21 mouse cellular contexts compared by ENCODE assay signal in the genomic region with DNA sequence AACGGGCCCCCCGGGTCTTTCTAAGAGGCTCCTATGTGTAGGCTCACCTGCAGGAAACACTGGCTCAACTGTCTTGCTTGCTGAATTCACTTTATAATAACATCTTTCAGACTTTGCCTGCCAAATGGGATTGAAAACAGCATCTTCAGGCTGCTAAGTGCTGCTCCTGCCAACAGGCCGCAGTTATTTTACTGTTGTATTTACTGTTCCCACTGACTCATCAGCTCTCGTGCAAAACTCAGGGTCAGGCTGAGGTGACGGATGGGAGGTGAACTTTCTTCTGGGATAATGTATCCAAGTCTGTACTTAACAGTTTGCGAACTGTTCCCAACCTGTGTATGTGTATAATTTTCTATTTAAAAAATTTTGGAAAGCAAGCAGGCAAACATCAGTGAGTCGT. TPM values are rescaled to one million over a fixed set of nuclear protein-coding genes. Genes with fewer than 3 reads are reported as not detected.
DNase-seq lines count a peak whose midpoint lies in the region; ATAC-seq lines count a peak whose summit lies in the region.
"Had no signal": no experiment of that assay in that cellular context is flagged by ENCODE, and none has a peak within 500 bp of the region (broad histone marks: within the 10 kb centered on the region; RNA-seq: fewer than 3 reads in every experiment).

No protein-coding gene starts in this region.

- intact Hi-C loops in heart, postnatal 36 days (cut with DNase I), result no loop called here

- no peak for ATAC-seq in megakaryocyte-erythroid progenitor cell, adult 5-6 weeks (replicated peaks; ENCODE audit: low FRiP score, low TSS enrichment, poor library complexity, severe bottlenecking)
- ATAC-seq: forebrain, embryonic 16.5 days; hindbrain, embryonic 16.5 days had no signal

- peak; percentile 49 for DNase-seq in heart, adult 11 months
- no peak for DNase-seq in heart, postnatal 36 days
- peak; percentile 40 to 68 for DNase-seq in urinary bladder, adult 18-20 months (ENCODE audit: low spot score in 2 of 2)
- DNase-seq in urinary bladder, adult 2 months (ENCODE audit: low spot score), result no peak
- DNase-seq in brain, adult 2 months (ENCODE audit: low read depth, low spot score), result peak; percentile 34
- peak; percentile 25 for DNase-seq in urinary bladder, postnatal 25 days (ENCODE audit: low spot score)
- DNase-seq in kidney, adult 9 months, result no peak
- DNase-seq: cerebellum, adult 11-12 months; heart, adult 2 months; kidney, adult 18-20 months; lung, adult 2 months had no signal

RNA-seq across cellular contexts. Expression of a gene that starts 48.9 kb away (rescaled TPM):
- 10 to 100 TPM; 61.7 to 64.6 TPM for total RNA-seq in heart, postnatal 36 days (2021)
- polyA plus RNA-seq in urinary bladder, adult 2 months (2012; rRNA removed), result 89.9 and 92.4 TPM in 2 replicates
- 77.4 and 77.7 TPM in 2 replicates for total RNA-seq in megakaryocyte-erythroid progenitor cell, adult 5-6 weeks (2014; fragmentation: Nextera tagmentation)
- total RNA-seq in megakaryocyte-erythroid progenitor cell, adult 5-6 weeks (2017), result 79.5 and 97.8 TPM in 2 replicates

RNA-seq across cellular contexts. Expression of a gene that starts 52.8 kb away (rescaled TPM):
- total RNA-seq in heart, postnatal 36 days (2021), result 1 to 10 TPM in 1 of 2 experiments, under 1 TPM in 1; 0.89 to 1.6 TPM
- polyA plus RNA-seq in urinary bladder, adult 2 months (2012; rRNA removed), result 0.03 and 0.06 TPM in 2 replicates
- total RNA-seq in megakaryocyte-erythroid progenitor cell, adult 5-6 weeks (2014; fragmentation: Nextera tagmentation), result 0.74 and 2.5 TPM in 2 replicates
- total RNA-seq in megakaryocyte-erythroid progenitor cell, adult 5-6 weeks (2017), result 1.6 TPM in 1 of 2 replicates, not detected in the other
- total RNA-seq: common myeloid progenitor, adult 5-6 weeks had no signal
- polyA plus RNA-seq: forebrain, embryonic 16.5 days; heart, adult 2 months; hindbrain, embryonic 16.5 days; limb, embryonic 12.5 days; lung, adult 2 months; small intestine, adult 2 months; testis, adult 2 months had no signal

RNA-seq across cellular contexts. Expression of a gene that starts 53.3 kb away (rescaled TPM):
- total RNA-seq in heart, postnatal 36 days (2021), result 10 to 100 TPM; 36.0 to 39.9 TPM
- 80.4 and 84.2 TPM in 2 replicates for polyA plus RNA-seq in urinary bladder, adult 2 months (2012; rRNA removed)
- 44.5 and 62.2 TPM in 2 replicates for total RNA-seq in megakaryocyte-erythroid progenitor cell, adult 5-6 weeks (2014; fragmentation: Nextera tagmentation)
- total RNA-seq in megakaryocyte-erythroid progenitor cell, adult 5-6 weeks (2017), result 41.3 and 53.0 TPM in 2 replicates

RNA-seq across cellular contexts. Expression of a gene that starts 57.2 kb away (rescaled TPM):
- total RNA-seq in heart, postnatal 36 days (2021), result 10 to 100 TPM; 61.8 to 62.8 TPM
- polyA plus RNA-seq in urinary bladder, adult 2 months (2012; rRNA removed), result 101 and 145 TPM in 2 replicates
- 165 and 205 TPM in 2 replicates for total RNA-seq in megakaryocyte-erythroid progenitor cell, adult 5-6 weeks (2014; fragmentation: Nextera tagmentation)
- 238 and 272 TPM in 2 replicates for total RNA-seq in megakaryocyte-erythroid progenitor cell, adult 5-6 weeks (2017)

RNA-seq across cellular contexts. Expression of a gene that starts 59.8 kb away (rescaled TPM):
- not detected for total RNA-seq in heart, postnatal 36 days (2021)
- polyA plus RNA-seq in urinary bladder, adult 2 months (2012; rRNA removed), result not detected in 2 replicates
- total RNA-seq in megakaryocyte-erythroid progenitor cell, adult 5-6 weeks (2014; fragmentation: Nextera tagmentation), result not detected in 2 replicates
- total RNA-seq in megakaryocyte-erythroid progenitor cell, adult 5-6 weeks (2017), result 0.42 TPM in 1 of 2 replicates, not detected in the other
- total RNA-seq: common myeloid progenitor, adult 5-6 weeks; heart, adult 2 months; heart, postnatal 10 days; left cerebral cortex, adult 18-20 months had no signal
- polyA plus RNA-seq: forebrain, embryonic 16.5 days; heart, adult 2 months; large intestine, adult 2 months; lung, adult 2 months; small intestine, adult 2 months had no signal

Comparison
In these comparisons a context has a peak if more than half of its experiments do, and no peak if none do; other contexts are left out.
1. DNase-seq: peak in heart, adult 11 months (single experiment), urinary bladder, adult 18-20 months (2 of 2), brain, adult 2 months (single experiment) and urinary bladder, postnatal 25 days (single experiment); none in heart, postnatal 36 days (0 of 2), urinary bladder, adult 2 months (single experiment) and kidney, adult 9 months (single experiment).